Mouse (Mus musculus): ENCODE results near the gene Mfsd12. TPM values are rescaled to one million over a fixed set of nuclear protein-coding genes. Genes with fewer than 3 reads are reported as not detected.

Mfsd12 gene
- total RNA-seq, 1 experiment, result 28.7 TPM

GRCm38 (mm10) chr10:81411471-81412400 lies 54.4 kb downstream of the Mfsd12 start:
- no peak for DNase-seq (ENCODE audit: low read depth, low spot score)
- H3K9me3 ChIP-seq (ENCODE audit: control insufficient read depth, insufficient read depth, low read depth, low read length), result no peaks in the 10 kb centered on the region
- in situ Hi-C loops (cut with MboI; ENCODE audit: low sequenced_read_pairs in 2 of 2, unreplicated experiment in 2 of 2), result no loop called here
- no peak overlapping the region for H3K4me3 ChIP-seq (ENCODE audit: insufficient read depth in 1 of 2, low read depth in 1 of 2, low read length in 2 of 2, poor library complexity in 1 of 2, severe bottlenecking in 1 of 2)
- H3K9ac ChIP-seq (ENCODE audit: insufficient read depth, low read depth, low read length, poor library complexity, severe bottlenecking), result no peak overlapping the region
- peaks cover 5% of the 10 kb centered on the region; the same call in 1 of the 2 replicates for H3K36me3 ChIP-seq (ENCODE audit: control insufficient read depth, insufficient read depth, low read length, poor library complexity, severe bottlenecking)
- H3K27ac ChIP-seq (ENCODE audit: insufficient read depth, low read depth, low read length, poor library complexity, severe bottlenecking), result no peak overlapping the region
- H3K4me1 ChIP-seq (ENCODE audit: control insufficient read depth in 2 of 2, insufficient read depth in 2 of 2, low read length in 2 of 2, poor library complexity in 1 of 2), result peaks cover 4 to 77% of the 10 kb centered on the region in 2 experiments
- peak; percentile 37; the same call in 1 of the 2 replicates for TF ChIP-seq ZC3H11A (IDR thresholded peaks at IDR 0.05; ENCODE audit: borderline replicate concordance, low read depth, low read length)
- TF ChIP-seq ZNF384 (IDR thresholded peaks at IDR 0.05; ENCODE audit: low read depth, low read length), result no peak

- H3K9ac ChIP-seq (ENCODE audit: insufficient read depth, low read depth, low read length, poor library complexity, severe bottlenecking), result no peak overlapping the region
- peaks cover 4 to 78% of the 10 kb centered on the region in 2 experiments for H3K4me1 ChIP-seq (ENCODE audit: control insufficient read depth in 2 of 2, insufficient read depth in 2 of 2, low read length in 2 of 2, poor library complexity in 1 of 2)
- no peaks in the 10 kb centered on the region for H3K9me3 ChIP-seq (ENCODE audit: control insufficient read depth, insufficient read depth, low read depth, low read length)
- in situ Hi-C loops (cut with MboI; ENCODE audit: low sequenced_read_pairs in 2 of 2, unreplicated experiment in 2 of 2), result no loop called here
- no peak overlapping the region for H3K4me3 ChIP-seq (ENCODE audit: insufficient read depth in 1 of 2, low read depth in 1 of 2, low read length in 2 of 2, poor library complexity in 1 of 2, severe bottlenecking in 1 of 2)
- H3K36me3 ChIP-seq (ENCODE audit: control insufficient read depth, insufficient read depth, low read length, poor library complexity, severe bottlenecking), result peaks cover 5% of the 10 kb centered on the region; the same call in 1 of the 2 replicates
- TF ChIP-seq ZC3H11A (IDR thresholded peaks at IDR 0.05; ENCODE audit: borderline replicate concordance, low read depth, low read length) (no peak), ZNF384 (IDR thresholded peaks at IDR 0.05; ENCODE audit: low read depth, low read length) (no peak), HCFC1 (IDR thresholded peaks at IDR 0.05; ENCODE audit: borderline replicate concordance, insufficient read depth, low read length) (no peak), CHD2 (IDR thresholded peaks at IDR 0.05; ENCODE audit: low read depth, low read length) (no peak), MAFK (IDR thresholded peaks at IDR 0.05; ENCODE audit: insufficient read depth, low read depth, low read length) (no peak)
- no peak overlapping the region for H3K27ac ChIP-seq (ENCODE audit: insufficient read depth, low read depth, low read length, poor library complexity, severe bottlenecking)
- no peak for DNase-seq (ENCODE audit: low read depth, low spot score)
Observed at GRCm38 (mm10) chr10:81412586-81413309, 55.5 kb downstream of the Mfsd12 start.

DNA sequence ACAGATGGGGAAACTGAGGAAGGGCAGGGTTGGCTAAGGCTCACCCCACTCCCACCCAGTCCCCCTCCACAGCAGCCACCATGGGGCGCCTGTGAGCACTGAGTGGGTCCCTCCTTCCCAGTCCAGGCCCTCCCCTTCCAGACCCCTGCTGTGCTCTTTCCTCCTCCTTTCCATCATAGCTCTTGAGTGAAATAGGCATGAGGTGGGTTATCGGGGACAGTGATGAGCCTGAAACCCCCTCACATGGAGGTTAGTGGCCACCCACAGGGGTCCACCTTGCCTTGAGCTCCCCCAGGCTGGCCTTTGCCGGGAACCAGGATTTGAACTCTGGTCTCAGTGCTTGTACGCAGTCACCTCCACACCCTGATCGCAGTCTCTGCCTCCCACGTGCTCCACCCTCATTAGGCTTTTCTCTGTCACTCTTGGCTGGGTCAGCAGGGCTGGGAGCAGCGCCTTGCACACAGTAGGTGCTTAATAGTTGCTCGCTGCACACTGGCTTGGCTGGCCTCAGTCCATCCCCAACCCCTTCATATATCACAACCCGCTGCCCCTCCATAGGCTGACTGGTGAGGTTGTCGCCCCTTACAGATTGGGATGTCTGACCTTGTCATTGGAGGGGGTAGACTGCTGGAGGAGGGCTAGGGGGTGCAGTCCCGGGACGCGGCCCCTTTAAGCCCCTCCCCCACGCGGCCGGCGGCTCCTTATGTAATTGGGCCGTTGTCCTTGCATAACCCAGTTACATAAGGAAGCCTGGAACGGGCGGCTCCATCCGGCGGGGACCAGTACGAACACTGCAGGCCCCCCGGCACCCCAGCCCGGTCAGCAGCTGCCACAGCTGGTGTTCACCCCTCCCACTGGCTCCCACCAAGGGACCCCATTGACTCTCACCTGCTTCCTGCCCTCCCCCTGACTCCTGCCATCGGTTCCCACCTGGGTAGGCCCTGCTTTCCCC lies 56.3 kb downstream of the Mfsd12 start:
- no peak for TF ChIP-seq MAFK (IDR thresholded peaks at IDR 0.05; ENCODE audit: insufficient read depth, low read depth, low read length)
- no peak for TF ChIP-seq CHD2 (IDR thresholded peaks at IDR 0.05; ENCODE audit: low read depth, low read length)
- 0 out of 2 replicates have a peak, but pooled peaks have one; percentile 4 for TF ChIP-seq HCFC1 (IDR thresholded peaks at IDR 0.05; ENCODE audit: borderline replicate concordance, insufficient read depth, low read length)
- TF ChIP-seq ZNF384 (IDR thresholded peaks at IDR 0.05; ENCODE audit: low read depth, low read length), result no peak
- no peak for TF ChIP-seq ZC3H11A (IDR thresholded peaks at IDR 0.05; ENCODE audit: borderline replicate concordance, low read depth, low read length)
- Histone ChIP-seq H3K4me3 (ENCODE audit: insufficient read depth in 1 of 2, low read depth in 1 of 2, low read length in 2 of 2, poor library complexity in 1 of 2, severe bottlenecking in 1 of 2) (peak overlapping the region; percentile 25 to 40), H3K36me3 (ENCODE audit: control insufficient read depth, insufficient read depth, low read length, poor library complexity, severe bottlenecking) (peaks cover 5% of the 10 kb centered on the region; the same call in 1 of the 2 replicates), H3K9me3 (ENCODE audit: control insufficient read depth, insufficient read depth, low read depth, low read length) (no peaks in the 10 kb centered on the region), H3K9ac (ENCODE audit: insufficient read depth, low read depth, low read length, poor library complexity, severe bottlenecking) (peak overlapping the region; percentile 11; the same call in 1 of the 2 replicates), H3K4me1 (ENCODE audit: control insufficient read depth in 2 of 2, insufficient read depth in 2 of 2, low read length in 2 of 2, poor library complexity in 1 of 2) (peaks cover 4 to 76% of the 10 kb centered on the region in 2 experiments), H3K27ac (ENCODE audit: insufficient read depth, low read depth, low read length, poor library complexity, severe bottlenecking) (peak overlapping the region; percentile 40)
- in situ Hi-C loops (cut with MboI; ENCODE audit: low sequenced_read_pairs in 2 of 2, unreplicated experiment in 2 of 2), result no loop called here
- no peak for DNase-seq (ENCODE audit: low read depth, low spot score)

DNA sequence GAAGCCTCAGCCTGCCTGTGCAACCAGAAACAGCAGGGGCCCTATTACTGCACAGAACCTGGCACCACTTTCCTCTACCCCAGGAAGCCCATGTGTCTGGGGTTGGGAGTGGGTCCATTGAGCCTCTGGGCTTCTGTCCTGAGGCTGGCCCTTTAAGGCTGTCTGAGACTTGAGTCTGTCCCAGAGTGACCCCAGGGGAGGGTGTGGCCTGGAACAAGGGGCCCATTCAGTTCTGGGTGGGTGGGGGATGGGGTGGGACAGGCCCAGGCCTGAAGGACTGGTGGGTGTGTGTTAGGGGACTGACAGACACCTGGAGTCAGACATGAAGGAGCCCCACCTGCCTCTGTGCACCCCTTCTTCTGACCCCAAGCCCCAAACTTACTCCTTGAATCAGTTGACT lies 57.4 kb downstream of the Mfsd12 start:
- H3K4me1 ChIP-seq (ENCODE audit: control insufficient read depth in 2 of 2, insufficient read depth in 2 of 2, low read length in 2 of 2, poor library complexity in 1 of 2), result peaks cover 8 to 79% of the 10 kb centered on the region in 2 experiments
- H3K9me3 ChIP-seq (ENCODE audit: control insufficient read depth, insufficient read depth, low read depth, low read length), result no peaks in the 10 kb centered on the region
- H3K36me3 ChIP-seq (ENCODE audit: control insufficient read depth, insufficient read depth, low read length, poor library complexity, severe bottlenecking), result peaks cover 5% of the 10 kb centered on the region; the same call in 1 of the 2 replicates
- no peak for DNase-seq (ENCODE audit: low read depth, low spot score)
- TF ChIP-seq CHD2 (IDR thresholded peaks at IDR 0.05; ENCODE audit: low read depth, low read length) (no peak), ZC3H11A (IDR thresholded peaks at IDR 0.05; ENCODE audit: borderline replicate concordance, low read depth, low read length) (no peak), HCFC1 (IDR thresholded peaks at IDR 0.05; ENCODE audit: borderline replicate concordance, insufficient read depth, low read length) (no peak), ZNF384 (IDR thresholded peaks at IDR 0.05; ENCODE audit: low read depth, low read length) (no peak), MAFK (IDR thresholded peaks at IDR 0.05; ENCODE audit: insufficient read depth, low read depth, low read length) (no peak)
- in situ Hi-C loops (cut with MboI; ENCODE audit: low sequenced_read_pairs in 2 of 2, unreplicated experiment in 2 of 2), result no loop called here
- no peak overlapping the region; the same call in 1 of the 2 replicates for H3K27ac ChIP-seq (ENCODE audit: insufficient read depth, low read depth, low read length, poor library complexity, severe bottlenecking)
- H3K9ac ChIP-seq (ENCODE audit: insufficient read depth, low read depth, low read length, poor library complexity, severe bottlenecking), result no peak overlapping the region
- H3K4me3 ChIP-seq (ENCODE audit: insufficient read depth in 1 of 2, low read depth in 1 of 2, low read length in 2 of 2, poor library complexity in 1 of 2, severe bottlenecking in 1 of 2), result peak overlapping the region in 1 of 2 experiments; percentile 25; a peak in 1 of 4 replicates

Data from ES-E14 (cell line).